Mouse (Mus musculus) layer of hippocampus, postnatal 14 days (tissue): ENCODE results near the gene Fam189b. TPM values are rescaled to one million over a fixed set of nuclear protein-coding genes. Genes with fewer than 3 reads are reported as not detected.
"Not testable (repeated sequence)": the region's sequence is repeated elsewhere in the genome, so short reads cannot be mapped to it uniquely, and the experiment has no call there.

Experiments used
- DNase-seq, 2 experiments: peaks; one replicate each; pipeline ENCODE4 v3.0.0; 2021 to 2022; ENCODE audit warnings: low spot score in 2 of 2, mixed read lengths in 1 of 2
- long read RNA-seq, 2 experiments: library from polyadenylated mRNA; stranded (forward); transcript quantifications; one replicate each; pipeline ENCODE4 v2.0.0; 2021
- total RNA-seq, 2 experiments: library from RNA; stranded (reverse); gene quantifications; 2 replicates each; pipeline ENCODE4 v1.2.3; 2021

Gene Fam189b
- total RNA-seq: 10 to 100 TPM; 68.1 to 72.0 TPM
- long read RNA-seq, experiment 1, transcript Fam189b-206 (12 exons, 2,802 nt): minor isoform, 5 of 67 reads
- long read RNA-seq, experiment 1, transcript Fam189b-201 (12 exons, 3,083 nt): major isoform, 9 of 67 reads
- long read RNA-seq, experiment 1, partial matches to known transcripts: 37 of 67 reads
- long read RNA-seq, experiment 1, other reads (novel, unspliced or antisense): 15 of 67 reads
- long read RNA-seq, experiment 2, transcript Fam189b-201 (12 exons, 3,083 nt): major isoform, 17 of 79 reads
- long read RNA-seq, experiment 2, partial matches to known transcripts: 44 of 79 reads
- long read RNA-seq, experiment 2, other reads (novel, unspliced or antisense): 15 of 79 reads

DNA sequence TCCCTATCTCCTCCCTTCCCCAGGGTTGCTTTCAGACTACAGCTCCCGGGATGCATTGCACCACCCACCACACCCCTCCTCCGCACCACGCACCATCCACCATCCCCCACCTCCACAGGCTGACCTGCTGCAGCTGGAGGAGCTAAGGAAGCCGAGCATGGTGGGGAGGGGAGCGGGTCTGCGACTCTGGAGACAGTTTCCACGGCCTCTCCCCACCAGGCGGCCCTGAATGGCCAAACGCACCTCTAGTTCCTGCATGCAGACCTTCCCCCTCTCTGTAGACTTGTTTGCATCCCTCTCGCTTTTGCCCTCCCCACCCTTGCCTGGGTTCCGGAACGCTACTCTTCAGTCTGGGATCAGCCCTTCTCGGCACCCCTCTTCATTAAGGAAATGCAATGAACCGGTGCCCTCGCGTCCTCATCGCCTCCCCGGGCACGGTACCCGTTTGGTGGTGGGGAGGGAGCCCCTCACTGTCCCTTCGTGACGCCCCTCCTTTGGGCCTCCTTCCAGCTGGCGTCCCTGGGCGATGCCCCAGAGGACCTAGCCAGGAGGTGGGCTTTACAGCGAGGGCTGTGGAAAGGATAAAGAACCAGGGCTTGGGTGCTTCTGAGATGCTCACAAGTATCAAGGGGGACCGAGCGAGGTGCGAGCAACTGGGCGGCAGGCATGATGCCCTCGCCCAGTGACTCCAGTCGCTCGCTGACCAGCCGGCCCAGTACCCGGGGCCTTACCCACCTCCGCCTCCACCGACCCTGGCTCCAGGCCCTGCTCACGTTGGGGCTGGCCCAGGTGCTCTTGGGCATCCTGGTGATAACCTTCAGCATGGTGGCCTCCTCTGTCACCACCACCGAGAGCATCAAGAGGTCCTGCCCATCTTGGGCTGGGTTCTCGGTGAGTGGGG is at the start of gene Fam189b:
Gene Fam189b, plus strand, starts transcription at position 86 of the 901 bp plus-strand sequence.
- DNase-seq: peak; percentile 86 to 93

GRCm38 (mm10) chr3:89133752-89134151 is 49.2 kb upstream of the Fam189b start:
- DNase-seq: no peak

DNA sequence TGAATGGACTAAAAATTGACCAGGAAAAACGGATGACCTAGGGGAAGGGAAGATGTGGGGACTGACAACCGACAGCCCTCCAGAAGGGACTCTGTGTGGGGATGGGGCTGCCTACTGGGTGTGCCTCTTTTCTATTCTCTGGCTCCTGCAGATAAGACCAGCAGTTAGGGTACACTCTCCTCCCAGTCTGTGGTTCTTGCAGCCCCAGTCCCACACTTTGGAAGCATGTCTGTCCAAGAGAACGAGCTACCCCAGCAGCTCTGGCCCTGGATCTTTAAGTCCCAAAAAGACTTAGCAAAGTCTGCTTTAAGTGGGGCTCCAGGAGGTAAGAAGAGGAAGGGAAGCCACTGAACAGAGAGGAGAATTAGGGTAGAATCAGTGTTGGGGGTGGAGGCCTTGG is 47.0 kb upstream of the Fam189b start, which contains the start of gene Pklr:
Gene Pklr, plus strand, starts transcription at position 185 of the 400 bp plus-strand sequence.
- DNase-seq: no peak

DNA sequence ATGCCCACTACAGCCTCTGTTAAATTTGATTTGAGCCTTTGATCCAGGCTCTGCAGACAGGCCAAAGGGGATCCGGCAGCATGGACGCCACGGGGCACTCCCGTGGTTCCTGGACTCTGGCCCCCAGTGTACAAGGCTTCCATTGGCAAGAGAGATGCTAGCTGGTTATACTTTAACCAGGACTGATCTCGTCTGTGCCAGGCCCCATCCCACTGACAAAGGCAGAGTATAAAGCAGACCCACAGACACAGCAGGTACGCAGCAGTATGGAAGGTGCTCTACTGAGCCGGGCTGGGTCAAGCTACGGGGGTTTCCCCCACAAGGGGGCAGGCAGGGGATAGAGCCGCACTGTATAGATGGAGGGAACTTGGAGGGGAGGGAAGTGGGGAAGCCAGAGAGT is 46.6 kb upstream of the Fam189b start:
- DNase-seq: no peak

- no peak for DNase-seq
These were observed 38.1 kb upstream of the Fam189b start for GRCm38 (mm10) chr3:89144821-89145220.

DNA sequence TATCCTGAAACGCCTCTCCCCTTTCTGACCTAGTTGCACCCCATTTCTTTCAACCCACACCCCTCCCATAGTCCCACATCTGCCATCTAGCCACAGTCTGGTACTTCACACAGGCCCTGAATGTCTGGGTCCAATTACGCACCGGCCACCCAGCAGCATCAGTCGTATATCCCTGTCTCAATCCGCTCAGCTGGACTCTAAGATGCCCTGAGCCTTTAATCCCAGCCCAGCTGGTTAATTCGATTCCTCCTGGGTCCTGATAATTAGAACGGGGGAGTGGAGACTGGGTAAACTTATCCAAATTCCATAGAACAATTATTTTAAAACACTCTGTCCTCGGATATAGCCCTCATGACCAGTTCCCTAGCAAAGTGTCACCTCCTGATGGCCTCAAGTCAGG is 37.4 kb upstream of the Fam189b start:
- no peak for DNase-seq

- DNase-seq: no peak
These were observed 35.6 kb upstream of the Fam189b start for GRCm38 (mm10) chr3:89147101-89147978.

GRCm38 (mm10) chr3:89147979-89148311 is 35.0 kb upstream of the Fam189b start:
- no peak for DNase-seq

DNA sequence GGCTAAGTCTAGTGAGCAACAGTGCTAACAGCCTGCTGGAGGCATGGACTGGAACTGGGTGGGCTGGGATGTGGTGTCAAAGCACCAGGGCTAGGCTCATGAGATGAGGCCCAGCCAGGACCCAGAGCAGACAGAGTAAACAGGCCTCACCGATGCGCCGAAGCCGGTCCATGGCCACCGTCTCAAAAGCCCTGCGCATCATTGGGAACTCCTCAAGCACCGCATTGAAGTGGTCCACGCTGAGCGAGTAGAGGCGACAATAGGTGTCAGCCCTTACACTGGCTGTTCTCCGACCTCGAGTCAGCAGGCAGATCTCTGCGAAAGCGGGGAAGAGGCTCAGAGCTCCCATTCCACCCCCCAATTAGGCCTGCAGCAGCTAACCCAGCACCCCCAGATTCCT is 34.4 kb upstream of the Fam189b start:
- DNase-seq: no peak

DNA sequence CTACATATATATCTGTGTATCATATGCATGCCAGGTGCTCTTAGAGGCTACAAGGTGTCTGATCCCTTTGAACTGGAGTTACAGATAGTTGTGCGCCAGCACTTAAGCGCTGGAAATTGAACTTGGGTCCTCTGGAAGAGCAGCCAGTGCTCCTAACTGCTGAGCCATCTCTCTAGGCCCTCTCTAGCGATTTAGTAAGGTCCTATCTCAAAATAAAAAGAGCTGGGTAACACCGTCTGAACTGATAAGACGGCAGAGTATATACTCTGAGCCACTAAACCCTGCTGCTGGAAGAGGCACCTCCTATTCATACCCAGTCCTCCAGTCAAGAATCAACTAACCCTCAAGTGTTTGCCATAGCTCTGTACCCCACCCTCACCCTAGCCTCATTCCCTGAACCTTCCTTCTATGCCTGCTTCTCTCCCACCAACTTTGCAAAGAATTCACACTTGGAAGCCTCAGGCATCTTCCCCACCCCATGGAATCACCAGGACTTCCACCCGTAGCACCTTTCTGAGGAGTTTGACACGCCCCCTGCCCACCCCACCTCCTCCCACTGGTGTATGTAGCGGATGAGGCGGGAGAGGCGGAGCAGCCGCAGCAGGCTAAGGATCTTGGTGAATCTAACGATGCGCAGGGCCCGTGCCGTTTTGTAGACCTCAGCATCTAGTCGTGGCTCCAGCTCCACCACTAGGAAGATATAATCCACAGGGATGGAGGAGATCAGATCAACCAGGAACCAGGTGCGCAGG is 30.7 kb upstream of the Fam189b start:
- no peak for DNase-seq

DNA sequence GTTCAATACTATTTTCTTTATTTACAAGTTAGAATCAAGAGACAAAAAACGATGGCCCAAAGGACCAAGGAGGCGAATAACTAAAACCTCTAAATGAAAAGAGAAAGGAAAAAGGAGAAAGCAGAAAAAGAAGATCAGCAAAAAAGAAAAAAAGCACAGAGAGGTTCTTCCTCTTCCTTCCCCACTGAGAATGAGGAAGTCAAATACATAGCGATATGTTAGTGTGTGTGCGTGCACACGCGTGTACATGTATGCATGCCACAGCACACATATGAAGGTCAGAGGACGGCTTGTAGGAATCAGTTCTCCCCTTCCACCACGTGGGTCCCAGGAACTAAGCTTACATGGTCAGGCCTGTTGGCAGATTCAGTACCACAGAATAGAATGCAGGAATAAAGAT is 26.0 kb upstream of the Fam189b start:
- DNase-seq: no peak

DNA sequence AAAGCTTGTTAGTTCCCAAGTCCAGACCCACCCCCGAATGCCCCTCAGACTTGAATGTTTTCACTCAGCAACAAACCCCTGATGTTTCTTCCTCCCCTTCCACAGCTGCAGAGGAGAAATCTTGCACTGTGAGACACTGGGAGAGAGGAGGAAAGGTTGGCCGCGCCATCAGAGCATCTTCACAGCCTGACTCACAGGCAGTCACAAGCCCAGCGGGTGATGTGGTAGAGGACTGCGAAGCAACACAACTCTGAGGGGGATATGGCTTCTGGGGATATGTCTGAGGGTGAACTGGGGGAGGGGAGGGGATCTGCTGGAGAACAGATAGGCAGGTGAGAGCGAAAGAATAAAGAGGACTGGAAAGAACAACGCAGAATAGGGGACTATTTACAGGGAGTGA is 24.3 kb upstream of the Fam189b start:
- DNase-seq: no peak

DNA sequence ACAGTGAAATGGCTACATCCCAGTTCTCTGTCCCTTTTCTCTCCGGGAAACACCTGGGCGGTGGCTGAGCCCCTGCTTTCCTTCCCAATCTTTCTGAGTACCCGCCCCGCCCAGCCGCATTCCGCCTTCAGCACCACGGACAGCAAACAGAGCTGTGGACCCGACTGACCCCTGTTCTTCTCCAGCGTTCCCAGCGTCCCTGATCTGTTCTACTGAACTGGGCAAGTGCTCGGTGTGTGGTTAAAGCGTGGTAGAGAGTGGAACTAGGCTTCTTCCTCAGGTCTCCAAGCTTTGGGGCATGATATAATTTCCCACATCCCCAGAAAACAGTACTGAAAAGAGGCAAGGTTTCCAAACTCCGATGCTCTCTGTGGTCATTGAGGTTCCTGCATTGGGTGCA is 23.7 kb upstream of the Fam189b start:
- DNase-seq: peak in 1 of 2 experiments; percentile 16

DNA sequence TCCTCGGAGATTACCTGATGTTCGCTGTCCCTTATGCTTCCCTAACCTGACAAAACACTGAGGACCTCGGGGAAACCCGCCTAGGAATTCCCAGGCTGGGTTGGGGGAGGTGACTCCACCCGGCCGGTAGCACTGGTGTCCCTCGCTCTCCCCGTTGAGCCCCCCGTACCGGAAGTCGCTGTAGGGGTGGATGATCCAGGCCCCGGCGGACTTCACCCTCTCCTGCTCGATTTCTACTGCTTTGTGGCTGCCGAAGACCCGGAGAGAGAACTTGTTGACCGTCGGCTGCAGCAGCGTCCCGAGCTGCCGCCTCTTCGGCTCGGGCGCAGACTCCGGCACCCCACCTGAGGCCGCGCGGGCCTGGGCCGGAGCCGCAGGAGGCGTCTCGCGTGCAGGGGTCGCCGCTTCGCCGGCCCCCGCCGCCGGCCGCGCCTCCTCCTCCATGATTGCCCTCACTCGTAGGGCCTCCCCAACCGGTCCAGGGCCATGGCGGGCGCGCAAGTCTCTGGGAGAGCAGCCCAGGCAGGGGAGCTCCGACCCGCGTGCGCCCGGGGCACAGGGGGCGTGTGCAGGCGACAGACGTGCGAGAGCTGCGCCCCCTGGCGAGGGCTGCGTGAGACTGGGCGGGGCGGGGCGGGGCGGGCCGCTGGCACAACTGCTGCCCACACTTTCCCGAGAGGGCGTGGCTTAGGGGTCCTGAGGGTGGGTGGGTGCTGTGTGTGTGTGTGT is 23.2 kb upstream of the Fam189b start, which contains the start of gene Hcn3:
Gene Hcn3, minus strand, starts transcription at position 581 of the 729 bp plus-strand sequence.
- peak in 1 of 2 experiments; percentile 57 for DNase-seq

- DNase-seq: not testable (repeated sequence)
These were observed 21.7 kb upstream of the Fam189b start for GRCm38 (mm10) chr3:89161207-89161606.

DNA sequence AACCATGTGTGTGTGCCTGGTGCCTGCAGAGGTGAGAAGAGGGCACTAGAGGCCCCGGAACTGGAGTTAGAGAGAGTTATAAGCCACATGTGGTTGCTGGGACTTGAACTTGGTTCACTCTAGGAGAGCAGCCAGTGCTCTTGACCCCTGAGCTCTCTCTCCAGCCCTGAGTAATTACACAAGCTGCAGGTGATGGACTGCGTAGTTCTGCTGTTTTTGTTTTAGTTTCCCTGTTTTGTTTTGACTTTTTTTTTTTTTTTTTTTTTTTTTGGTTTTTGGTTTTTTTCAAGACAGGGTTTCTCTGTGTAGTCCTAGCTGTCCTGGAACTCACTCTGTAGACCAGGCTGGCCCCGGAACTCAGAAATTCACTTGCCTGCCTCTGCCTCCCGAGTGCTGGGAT is 21.2 kb upstream of the Fam189b start:
- DNase-seq: no peak

- DNase-seq: no peak
These were observed 19.8 kb upstream of the Fam189b start for GRCm38 (mm10) chr3:89163123-89163522.

DNA sequence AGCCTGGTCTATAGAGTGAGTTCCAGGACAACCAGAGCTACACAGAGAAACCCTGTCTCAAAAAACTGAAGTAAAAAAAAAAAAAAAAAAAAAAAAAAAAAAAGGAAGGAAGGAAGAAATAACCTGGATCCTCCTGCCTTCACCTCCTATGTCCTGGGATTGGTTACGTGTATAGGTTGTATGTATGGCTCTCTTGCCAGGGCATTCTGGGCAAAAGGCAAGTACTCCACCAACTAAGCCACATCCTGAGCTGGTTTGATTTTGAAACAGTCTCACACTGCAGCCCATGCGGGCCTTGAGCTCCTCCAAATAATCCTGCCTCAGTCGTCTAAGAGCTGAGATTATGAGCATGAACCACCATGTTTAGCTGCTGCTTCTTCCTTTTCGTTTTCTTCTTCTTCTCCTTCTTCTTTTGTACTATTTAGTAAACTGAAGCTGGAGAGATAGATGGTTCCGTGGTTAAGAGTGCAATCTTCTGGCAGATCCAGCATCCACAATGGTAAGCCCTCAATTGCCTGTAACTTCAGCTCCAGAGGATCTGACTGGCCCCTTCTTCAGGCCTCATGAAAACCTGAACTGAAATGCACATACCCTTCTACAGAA is 19.2 kb upstream of the Fam189b start:
- no peak for DNase-seq
